Mouse (Mus musculus): ENCODE results near the gene Hipk2.

GRCm38 (mm10) chr6:38853561-38853992 is 22.4 kb downstream of the Hipk2 start:
- TF ChIP-seq CHD1 (IDR thresholded peaks at IDR 0.05; ENCODE audit: low read depth, low read length) (no peak), NRF1 (IDR thresholded peaks at IDR 0.05; ENCODE audit: insufficient read depth, low read depth, low read length, poor library complexity, severe bottlenecking) (no peak)
